Mouse (Mus musculus): ENCODE data around the gene Hmmr. TPM values are rescaled to one million over a fixed set of nuclear protein-coding genes. Genes with fewer than 3 reads are reported as not detected.

Hmmr gene
- polyA plus RNA-seq, 1 experiment from 2014 or later = 55.0 TPM

GRCm38 (mm10) chr11:40754664-40755107 lies 21.5 kb upstream of the Hmmr start:
- no peak for DNase-seq (ENCODE audit: low spot score)
- ATAC-seq (ENCODE audit: low FRiP score) = no peak
- no peaks in the 10 kb centered on the region for H3K36me3 ChIP-seq (ENCODE audit: control insufficient read depth, insufficient read depth, low read length)
- H3K9ac ChIP-seq (ENCODE audit: low read depth, low read length) = peak overlapping the region; percentile 78
- H3K27me3 ChIP-seq (ENCODE audit: control insufficient read depth, insufficient read depth, low read length) = no peaks in the 10 kb centered on the region
- no peaks in the 10 kb centered on the region for H3K4me1 ChIP-seq (replicated peaks; ENCODE audit: control insufficient read depth, insufficient read depth, low read length)
- peak overlapping the region; percentile 67 for H3K4me2 ChIP-seq (replicated peaks; ENCODE audit: low read depth, low read length)
- no peaks in the 10 kb centered on the region for H3K9me3 ChIP-seq (ENCODE audit: control insufficient read depth, low read length)
- peak overlapping the region; percentile 74 for H3K4me3 ChIP-seq (ENCODE audit: low read depth, low read length)
- peak overlapping the region; percentile 39; the same call in 1 of the 2 replicates for H3K27ac ChIP-seq (ENCODE audit: low read depth, low read length)
- 3% methylated on average over 19 of the region's 19 CpGs for WGBS

- no peak overlapping the region for H3K27ac ChIP-seq (ENCODE audit: low read depth, low read length)
- WGBS = 86% methylated on average over 6 of the region's 6 CpGs
- H3K9ac ChIP-seq (ENCODE audit: low read depth, low read length) = no peak overlapping the region
- no peaks in the 10 kb centered on the region for H3K4me1 ChIP-seq (replicated peaks; ENCODE audit: control insufficient read depth, insufficient read depth, low read length)
- no peak overlapping the region for H3K4me3 ChIP-seq (ENCODE audit: low read depth, low read length)
- no peak overlapping the region for H3K4me2 ChIP-seq (replicated peaks; ENCODE audit: low read depth, low read length)
- DNase-seq (ENCODE audit: low spot score) (no peak), ATAC-seq (ENCODE audit: low FRiP score) (no peak)
- no peaks in the 10 kb centered on the region for H3K9me3 ChIP-seq (ENCODE audit: control insufficient read depth, low read length)
- no peaks in the 10 kb centered on the region for H3K27me3 ChIP-seq (ENCODE audit: control insufficient read depth, insufficient read depth, low read length)
- H3K36me3 ChIP-seq (ENCODE audit: control insufficient read depth, insufficient read depth, low read length) = no peaks in the 10 kb centered on the region
These were observed 20.6 kb upstream of the Hmmr start for GRCm38 (mm10) chr11:40753836-40754235.

- WGBS = 57% methylated on average over 2 of the region's 2 CpGs
- H3K4me3 ChIP-seq (ENCODE audit: low read depth, low read length) = no peak overlapping the region
- H3K36me3 ChIP-seq (ENCODE audit: control insufficient read depth, insufficient read depth, low read length) = no peaks in the 10 kb centered on the region
- no peak for DNase-seq (ENCODE audit: low spot score)
- no peak for ATAC-seq (ENCODE audit: low FRiP score)
- H3K9ac ChIP-seq (ENCODE audit: low read depth, low read length) = no peak overlapping the region
- no peaks in the 10 kb centered on the region for H3K4me1 ChIP-seq (replicated peaks; ENCODE audit: control insufficient read depth, insufficient read depth, low read length)
- no peak overlapping the region for H3K27ac ChIP-seq (ENCODE audit: low read depth, low read length)
- H3K4me2 ChIP-seq (replicated peaks; ENCODE audit: low read depth, low read length) = no peak overlapping the region
- no peaks in the 10 kb centered on the region for H3K27me3 ChIP-seq (ENCODE audit: control insufficient read depth, insufficient read depth, low read length)
- no peaks in the 10 kb centered on the region for H3K9me3 ChIP-seq (ENCODE audit: control insufficient read depth, low read length)
These were observed 14.5 kb upstream of the Hmmr start for GRCm38 (mm10) chr11:40747716-40748115.

GRCm38 (mm10) chr11:40746361-40746760 lies 13.1 kb upstream of the Hmmr start:
- H3K4me1 ChIP-seq (replicated peaks; ENCODE audit: control insufficient read depth, insufficient read depth, low read length) = no peaks in the 10 kb centered on the region
- no peaks in the 10 kb centered on the region for H3K36me3 ChIP-seq (ENCODE audit: control insufficient read depth, insufficient read depth, low read length)
- no peak for ATAC-seq (ENCODE audit: low FRiP score)
- no peak overlapping the region for H3K27ac ChIP-seq (ENCODE audit: low read depth, low read length)
- no peaks in the 10 kb centered on the region for H3K27me3 ChIP-seq (ENCODE audit: control insufficient read depth, insufficient read depth, low read length)
- no peak overlapping the region for H3K4me3 ChIP-seq (ENCODE audit: low read depth, low read length)
- no peak overlapping the region for H3K4me2 ChIP-seq (replicated peaks; ENCODE audit: low read depth, low read length)
- WGBS = 93% methylated on average over 12 of the region's 12 CpGs
- no peaks in the 10 kb centered on the region for H3K9me3 ChIP-seq (ENCODE audit: control insufficient read depth, low read length)
- no peak overlapping the region for H3K9ac ChIP-seq (ENCODE audit: low read depth, low read length)
- DNase-seq (ENCODE audit: low spot score) = no peak

GRCm38 (mm10) chr11:40744348-40744747 lies 11.1 kb upstream of the Hmmr start:
- Histone ChIP-seq H3K27me3 (ENCODE audit: control insufficient read depth, insufficient read depth, low read length) (no peaks in the 10 kb centered on the region), H3K4me3 (ENCODE audit: low read depth, low read length) (no peak overlapping the region), H3K9me3 (ENCODE audit: control insufficient read depth, low read length) (no peaks in the 10 kb centered on the region), H3K4me1 (replicated peaks; ENCODE audit: control insufficient read depth, insufficient read depth, low read length) (no peaks in the 10 kb centered on the region), H3K27ac (ENCODE audit: low read depth, low read length) (no peak overlapping the region), H3K9ac (ENCODE audit: low read depth, low read length) (no peak overlapping the region), H3K36me3 (ENCODE audit: control insufficient read depth, insufficient read depth, low read length) (no peaks in the 10 kb centered on the region), H3K4me2 (replicated peaks; ENCODE audit: low read depth, low read length) (no peak overlapping the region)
- DNase-seq (ENCODE audit: low spot score) (no peak), ATAC-seq (ENCODE audit: low FRiP score) (no peak)
- WGBS = 87% methylated on average over 3 of the region's 3 CpGs

- no peaks in the 10 kb centered on the region for H3K9me3 ChIP-seq (ENCODE audit: control insufficient read depth, low read length)
- no peak overlapping the region for H3K4me3 ChIP-seq (ENCODE audit: low read depth, low read length)
- no peak for DNase-seq (ENCODE audit: low spot score)
- no peak overlapping the region for H3K27ac ChIP-seq (ENCODE audit: low read depth, low read length)
- no peak overlapping the region for H3K4me2 ChIP-seq (replicated peaks; ENCODE audit: low read depth, low read length)
- no peaks in the 10 kb centered on the region for H3K27me3 ChIP-seq (ENCODE audit: control insufficient read depth, insufficient read depth, low read length)
- WGBS = 93% methylated on average over 12 of the region's 12 CpGs
- no peak overlapping the region for H3K9ac ChIP-seq (ENCODE audit: low read depth, low read length)
- H3K4me1 ChIP-seq (replicated peaks; ENCODE audit: control insufficient read depth, insufficient read depth, low read length) = no peaks in the 10 kb centered on the region
- ATAC-seq (ENCODE audit: low FRiP score) = no peak
- H3K36me3 ChIP-seq (ENCODE audit: control insufficient read depth, insufficient read depth, low read length) = no peaks in the 10 kb centered on the region
These were observed 8.5 kb upstream of the Hmmr start for GRCm38 (mm10) chr11:40741605-40742262.

- H3K27me3 ChIP-seq (ENCODE audit: control insufficient read depth, insufficient read depth, low read length) = no peaks in the 10 kb centered on the region
- no peak for ATAC-seq (ENCODE audit: low FRiP score)
- no peak overlapping the region for H3K4me2 ChIP-seq (replicated peaks; ENCODE audit: low read depth, low read length)
- no peaks in the 10 kb centered on the region for H3K36me3 ChIP-seq (ENCODE audit: control insufficient read depth, insufficient read depth, low read length)
- DNase-seq (ENCODE audit: low spot score) = no peak
- no peaks in the 10 kb centered on the region for H3K9me3 ChIP-seq (ENCODE audit: control insufficient read depth, low read length)
- H3K9ac ChIP-seq (ENCODE audit: low read depth, low read length) = no peak overlapping the region
- H3K4me1 ChIP-seq (replicated peaks; ENCODE audit: control insufficient read depth, insufficient read depth, low read length) = no peaks in the 10 kb centered on the region
- 88% methylated on average over 3 of the region's 3 CpGs for WGBS
- H3K27ac ChIP-seq (ENCODE audit: low read depth, low read length) = no peak overlapping the region
- H3K4me3 ChIP-seq (ENCODE audit: low read depth, low read length) = no peak overlapping the region
These were observed 4.1 kb upstream of the Hmmr start for GRCm38 (mm10) chr11:40737369-40737768.

GRCm38 (mm10) chr11:40734251-40734752 lies 1.1 kb upstream of the Hmmr start:
- Histone ChIP-seq H3K4me2 (replicated peaks; ENCODE audit: low read depth, low read length) (peak overlapping the region; percentile 65), H3K4me1 (replicated peaks; ENCODE audit: control insufficient read depth, insufficient read depth, low read length) (no peaks in the 10 kb centered on the region), H3K9ac (ENCODE audit: low read depth, low read length) (peak overlapping the region; percentile 93), H3K36me3 (ENCODE audit: control insufficient read depth, insufficient read depth, low read length) (no peaks in the 10 kb centered on the region), H3K27me3 (ENCODE audit: control insufficient read depth, insufficient read depth, low read length) (no peaks in the 10 kb centered on the region), H3K4me3 (ENCODE audit: low read depth, low read length) (peak overlapping the region; percentile 86), H3K9me3 (ENCODE audit: control insufficient read depth, low read length) (no peaks in the 10 kb centered on the region), H3K27ac (ENCODE audit: low read depth, low read length) (peak overlapping the region; percentile 43)
- 6% methylated on average over 11 of the region's 11 CpGs for WGBS
- DNase-seq (ENCODE audit: low spot score) = no peak
- ATAC-seq (ENCODE audit: low FRiP score) = no peak

GRCm38 (mm10) chr11:40732997-40733338 lies 254 bp downstream of the Hmmr start:
- WGBS = 2% methylated on average over 14 of the region's 14 CpGs

More at GRCm38 (mm10) chr11:40732997-40733338, 254 bp downstream of the Hmmr start:
- ATAC-seq (ENCODE audit: low FRiP score) (peak; percentile 58), DNase-seq (ENCODE audit: low spot score) (no peak)
- Histone ChIP-seq H3K4me1 (replicated peaks; ENCODE audit: control insufficient read depth, insufficient read depth, low read length) (no peaks in the 10 kb centered on the region), H3K27me3 (ENCODE audit: control insufficient read depth, insufficient read depth, low read length) (no peaks in the 10 kb centered on the region), H3K4me3 (ENCODE audit: low read depth, low read length) (peak overlapping the region; percentile 86), H3K9me3 (ENCODE audit: control insufficient read depth, low read length) (no peaks in the 10 kb centered on the region), H3K9ac (ENCODE audit: low read depth, low read length) (peak overlapping the region; percentile 58), H3K4me2 (replicated peaks; ENCODE audit: low read depth, low read length) (peak overlapping the region; percentile 72), H3K36me3 (ENCODE audit: control insufficient read depth, insufficient read depth, low read length) (no peaks in the 10 kb centered on the region), H3K27ac (ENCODE audit: low read depth, low read length) (no peak overlapping the region)
